Mouse (Mus musculus) lung, adult 2 months (tissue): ENCODE data around the gene Gas8. TPM values are rescaled to one million over a fixed set of nuclear protein-coding genes. Genes with fewer than 3 reads are reported as not detected.
A peak's percentile ranks its signal among the peaks of the same experiment; 100 is the strongest.
"Not testable (repeated sequence)": the region's sequence is repeated elsewhere in the genome, so short reads cannot be mapped to it uniquely, and the experiment has no call there.

Experiments used
- DNase-seq: peaks from one replicate; pipeline ENCODE4 v3.0.0; 2022
- H3K4me1 ChIP-seq: fragments of 200-500 bp; 2 replicates; pipeline ENCODE4 v1.6.1; 2011; ENCODE audit warnings: low read length; ENCODE audit not compliant: control insufficient read depth, insufficient read depth
- H3K4me3 ChIP-seq: fragments of 200-500 bp; replicated peaks from 2 replicates; pipeline ENCODE3; 2011; ENCODE audit warnings: low read depth, mild to moderate bottlenecking, control low read depth, low read length; ENCODE audit errors: extremely low read depth
- CTCF ChIP-seq: fragments of 200-500 bp; IDR thresholded peaks from 2 replicates; pipeline ENCODE4 v1.5.1; 2011; ENCODE audit warnings: mild to moderate bottlenecking, low read length, control low read depth; ENCODE audit not compliant: insufficient read depth
- POLR2A ChIP-seq: fragments of 200-500 bp; IDR thresholded peaks from 2 replicates; pipeline ENCODE4 v1.6.1; 2011; ENCODE audit warnings: low read depth, mild to moderate bottlenecking, control low read depth, low read length, borderline replicate concordance; ENCODE audit errors: extremely low read depth
- WGBS: fragments of 180-500 bp; shearing (Covaris S2); methylation state at CpG from one replicate; pipeline ENCODE4 v1.1.7; 2018; 5-methylcytosine and 5-hydroxymethylcytosine counted together
- polyA plus RNA-seq: library from polyadenylated mRNA; depleted of rRNA; stranded (reverse); fragments of >200 nt; gene quantifications from 2 replicates; pipeline ENCODE4 v1.2.3, GENCODE M21; 2012; rRNA removed

The Gas8 gene
- polyA plus RNA-seq = 9.2 and 14.0 TPM in 2 replicates

- Histone ChIP-seq H3K4me3 (peak within 1 kb of the TSS; percentile 63), H3K4me1 (peaks cover 8% of the 10 kb centered on the region; the same call in 1 of the 2 replicates)
- TF ChIP-seq POLR2A (peak; percentile 75; the same call in 1 of the 2 replicates), CTCF (peak; percentile 47; the same call in 1 of the 2 replicates)
- under 1% methylated on average over 20 of the region's 20 CpGs for WGBS
- peak; percentile 79 for DNase-seq
Measured at GRCm38 (mm10) chr8:123518667-123519066, at the start of gene Gas8. Gene Gas8, plus strand, starts transcription at chr8:123518834.

GRCm38 (mm10) chr8:123472991-123473390, 45.6 kb upstream of the Gas8 start:
- WGBS = 57% methylated on average over 6 of the region's 6 CpGs
- not testable (repeated sequence) for DNase-seq

DNA sequence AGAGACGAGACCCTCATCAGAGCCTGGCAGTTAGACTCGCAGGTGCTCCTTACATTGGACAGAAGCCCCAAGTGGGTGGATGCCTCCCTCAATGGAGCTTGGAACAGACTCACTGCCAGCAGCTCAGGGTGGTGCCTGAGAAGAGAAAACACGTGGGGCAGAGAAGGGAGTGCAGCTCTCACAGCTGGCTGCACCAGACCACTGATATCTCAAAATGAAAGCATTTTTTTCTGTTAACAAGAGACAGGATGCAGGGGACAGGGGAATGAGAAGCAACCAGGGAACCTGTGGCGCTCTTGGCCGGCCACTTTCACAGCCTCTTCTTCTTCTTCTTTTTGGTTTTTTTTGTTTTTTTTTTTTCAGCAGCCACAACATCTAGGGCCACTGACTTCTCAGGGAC, 44.1 kb upstream of the Gas8 start:
- H3K4me1 ChIP-seq, DNase-seq, H3K4me3 ChIP-seq: not testable (repeated sequence)
- WGBS = 54% methylated on average over 5 of the region's 5 CpGs

More at GRCm38 (mm10) chr8:123472991-123473390, 45.6 kb upstream of the Gas8 start:
- H3K4me3 ChIP-seq, H3K4me1 ChIP-seq: not testable (repeated sequence)

DNA sequence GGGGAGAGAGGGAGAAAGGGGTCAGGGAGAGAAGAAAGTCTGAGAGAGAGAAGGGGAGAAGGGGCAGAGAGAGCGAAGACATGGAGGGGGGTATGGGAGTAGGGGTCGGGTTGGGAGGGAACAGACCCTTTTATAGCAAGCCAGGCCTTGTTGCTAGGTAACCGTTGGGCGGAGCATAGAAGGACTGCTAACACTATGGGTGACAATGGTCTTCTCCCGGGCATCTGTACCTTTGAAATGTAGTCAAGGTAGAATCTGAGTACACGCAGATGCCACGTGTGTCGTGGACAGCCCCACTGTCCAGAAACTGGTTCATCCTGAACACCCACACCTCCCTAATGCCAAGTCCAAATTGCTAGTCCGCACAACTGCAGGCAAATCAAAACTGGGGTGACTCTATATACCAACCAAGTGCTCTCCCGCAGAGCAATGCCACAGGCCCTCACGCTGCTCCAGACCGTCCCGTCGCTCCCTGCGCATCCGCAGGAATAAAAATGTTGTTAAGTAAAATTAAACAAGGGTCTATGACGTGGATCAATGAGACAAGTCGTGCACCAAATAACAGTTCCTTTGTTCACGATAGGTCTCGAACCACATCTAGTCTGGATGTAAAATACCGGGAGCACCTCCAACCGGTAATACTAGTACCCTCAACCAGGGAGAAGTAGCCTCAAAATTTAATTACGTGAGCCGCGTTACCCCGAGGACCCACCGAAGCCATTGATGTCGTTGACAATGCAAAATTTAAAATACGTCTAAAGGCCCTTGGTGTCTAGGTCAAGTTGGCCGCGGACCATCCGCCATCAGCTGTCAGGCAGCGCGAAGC, 41.5 kb upstream of the Gas8 start:
- 9% methylated on average over 34 of the region's 34 CpGs for WGBS
- DNase-seq = peak; percentile 9
- peak overlapping the region; percentile 69 for H3K4me3 ChIP-seq
- peaks cover 10% of the 10 kb centered on the region; the same call in 1 of the 2 replicates for H3K4me1 ChIP-seq
- TF ChIP-seq CTCF (no peak), POLR2A (no peak)

GRCm38 (mm10) chr8:123477737-123478258, 40.8 kb upstream of the Gas8 start, which contains the start of gene Afg3l1:
Gene Afg3l1, plus strand, starts transcription at chr8:123477903.
- TF ChIP-seq POLR2A (peak; percentile 77; the same call in 1 of the 2 replicates), CTCF (no peak)
- DNase-seq = peak; percentile 93
- under 1% methylated on average over 58 of the region's 58 CpGs for WGBS
- peak within 1 kb of the TSS; percentile 69 for H3K4me3 ChIP-seq
- H3K4me1 ChIP-seq = peaks cover 10% of the 10 kb centered on the region; the same call in 1 of the 2 replicates

GRCm38 (mm10) chr8:123478456-123479218, 40.0 kb upstream of the Gas8 start:
- TF ChIP-seq CTCF (no peak), POLR2A (no peak)
- H3K4me1 ChIP-seq = peaks cover 10% of the 10 kb centered on the region; the same call in 1 of the 2 replicates
- 29% methylated on average over 16 of the region's 16 CpGs for WGBS

DNA sequence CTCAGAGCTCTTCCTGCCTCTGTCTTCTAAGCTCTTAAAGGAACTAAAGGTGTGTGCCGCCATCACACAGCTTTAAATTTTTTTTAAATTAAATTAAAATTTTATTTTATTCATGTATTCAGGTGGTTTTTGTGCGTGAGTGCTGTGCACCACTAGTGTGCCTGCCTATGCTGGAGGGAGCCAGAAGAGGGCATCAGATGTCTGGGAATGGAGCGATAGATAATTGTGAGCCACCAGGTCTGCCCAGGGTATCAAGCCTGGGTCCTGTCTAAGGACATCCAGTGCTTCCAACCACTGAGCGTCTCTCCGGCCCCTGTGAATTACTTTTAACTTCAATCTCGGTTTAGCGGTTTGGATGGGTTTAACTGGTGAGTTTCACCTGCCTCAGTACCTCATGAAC, 36.0 kb upstream of the Gas8 start:
- WGBS = 93% methylated on average over 7 of the region's 7 CpGs
- DNase-seq = no peak
- no peak for TF ChIP-seq POLR2A
- peak; percentile 48 for TF ChIP-seq CTCF
- Histone ChIP-seq H3K4me1 (peaks cover 6% of the 10 kb centered on the region; the same call in 1 of the 2 replicates), H3K4me3 (no peak overlapping the region)

More at GRCm38 (mm10) chr8:123478456-123479218, 40.0 kb upstream of the Gas8 start:
- H3K4me3 ChIP-seq = peak overlapping the region; percentile 69
- DNase-seq = no peak

DNA sequence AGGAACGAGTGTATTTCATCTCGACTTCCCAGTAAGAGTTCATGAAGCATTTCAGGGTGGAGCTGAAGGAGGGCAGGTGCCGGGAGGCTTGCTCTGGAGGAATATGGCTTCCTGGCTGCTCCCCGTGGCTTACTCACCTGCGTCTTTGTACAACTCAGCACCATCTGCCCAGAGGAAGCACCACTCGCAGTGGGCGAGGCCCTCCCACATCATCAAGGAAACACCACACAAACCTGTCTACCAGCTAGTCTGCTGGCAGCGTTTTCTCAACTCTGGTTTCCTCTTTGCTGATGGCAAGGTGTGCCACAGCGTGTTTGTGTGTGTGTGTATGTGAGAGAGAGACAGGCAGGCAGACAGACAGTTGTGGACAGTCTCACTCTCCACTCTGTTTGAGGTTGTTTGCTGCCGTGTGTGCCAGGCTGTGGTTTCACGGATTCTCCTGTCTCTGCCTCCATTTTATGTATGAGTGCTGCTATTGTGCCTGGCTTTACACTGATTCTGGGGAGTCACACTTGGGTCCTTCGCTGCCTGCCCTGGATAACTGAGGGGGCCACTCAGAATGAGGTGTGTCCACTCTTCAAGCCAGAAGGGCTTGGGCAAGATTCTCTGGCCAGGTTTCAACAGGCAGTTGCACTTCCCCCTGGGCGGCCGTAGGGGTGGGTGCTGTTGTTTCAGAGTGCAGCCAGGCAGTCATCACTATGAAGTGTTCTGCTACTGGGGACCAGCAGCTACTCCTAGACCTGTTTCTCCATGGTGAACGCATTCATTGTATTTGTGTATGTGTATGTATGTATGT, 27.2 kb upstream of the Gas8 start:
- H3K4me3 ChIP-seq = no peak overlapping the region
- WGBS = 71% methylated on average over 15 of the region's 15 CpGs
- no peak for TF ChIP-seq CTCF
- TF ChIP-seq POLR2A = no peak
- H3K4me1 ChIP-seq = no peaks in the 10 kb centered on the region
- no peak for DNase-seq

- 96% methylated on average over 9 of the region's 9 CpGs for WGBS
- H3K4me1 ChIP-seq = no peaks in the 10 kb centered on the region
- TF ChIP-seq CTCF = no peak
- no peak for TF ChIP-seq POLR2A
- H3K4me3 ChIP-seq = no peak overlapping the region
- DNase-seq = no peak
Measured at GRCm38 (mm10) chr8:123492898-123493297, 25.7 kb upstream of the Gas8 start.
